Mouse (Mus musculus) liver, postnatal 0 days (tissue): ENCODE data around the gene Evi5l.

ENCODE experiments used
- CTCF ChIP-seq: sonication (generic); IDR thresholded peaks from 2 replicates; pipeline ENCODE4 v1.5.1; 2016; ENCODE audit warnings: antibody characterized with exemption, low read depth
- EP300 ChIP-seq: IDR thresholded peaks from 2 replicates; pipeline ENCODE4 v1.6.1; 2016; ENCODE audit warnings: antibody characterized with exemption, low read depth, mild to moderate bottlenecking

DNA sequence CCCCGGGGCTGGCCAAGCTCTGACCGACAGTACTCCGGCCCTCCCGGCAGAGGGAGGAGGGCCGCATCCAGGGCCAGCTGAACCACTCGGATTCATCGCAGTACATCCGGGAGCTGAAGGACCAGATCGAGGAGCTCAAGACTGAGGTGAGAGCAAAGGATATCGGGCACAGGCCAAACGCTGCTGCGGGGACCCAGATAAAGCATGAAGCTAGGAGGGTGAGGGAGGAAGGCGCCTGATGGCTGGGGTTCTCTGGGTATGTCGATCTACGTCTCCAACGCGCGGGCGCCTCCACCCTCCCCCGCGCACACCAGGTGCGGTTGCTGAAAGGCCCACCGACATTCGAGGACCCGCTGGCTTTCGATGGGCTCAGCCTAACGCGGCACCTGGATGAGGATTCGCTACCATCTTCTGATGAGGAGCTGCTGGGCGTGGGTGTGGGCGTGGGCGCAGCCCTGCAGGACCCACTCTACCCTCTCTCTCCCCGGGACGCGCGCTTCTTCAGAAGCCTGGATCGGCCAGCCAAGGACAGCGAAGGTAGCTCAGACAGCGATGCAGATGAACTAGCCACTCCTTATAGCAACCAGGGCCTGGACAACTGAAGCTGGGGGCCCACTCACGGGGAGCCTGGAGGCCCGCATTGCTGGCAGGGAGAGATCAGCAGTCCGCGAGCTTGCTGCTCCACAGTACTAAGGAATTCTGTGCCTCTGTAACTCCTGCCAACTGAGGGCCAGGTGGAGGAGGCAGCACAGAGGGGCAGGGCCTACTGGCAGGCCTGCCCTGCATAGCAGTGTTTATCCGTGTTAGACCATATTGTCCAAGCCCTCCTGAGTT is 40.0 kb downstream of the Evi5l start:
- TF ChIP-seq CTCF: no peak
- no peak for TF ChIP-seq EP300
